Mouse (Mus musculus) erythroid progenitor cell, adult 5-6 weeks (primary cell): ENCODE measurements around the gene Shank2. TPM values are rescaled to one million over a fixed set of nuclear protein-coding genes. Genes with fewer than 3 reads are reported as not detected.

Source experiments
- ATAC-seq: replicated peaks from 2 replicates; pipeline ENCODE4 v1.8.0; 2016; ENCODE audit warnings: moderate number of reproducible peaks, mild to moderate bottlenecking, moderate TSS enrichment, inconsistent platforms; ENCODE audit not compliant: poor library complexity, low FRiP score, severe bottlenecking
- total RNA-seq, 2 experiments: library from RNA; stranded (forward) in 1 of 2; stranded (reverse) in 1 of 2; fragments of 150-400 nt in 1 of 2; fragments of 186-747, 209-891 nt in 1 of 2; gene quantifications; 2 replicates each; pipeline versions ENCODE4 v1.2.3 to v1.2.4; 2015 to 2017; ENCODE audit warnings: low replicate concordance in 2 of 2

The Shank2 gene
- total RNA-seq (2015; ENCODE audit: low replicate concordance) (1.3 TPM in 1 of 2 replicates, not detected in the other), total RNA-seq (2017; ENCODE audit: low replicate concordance) (0.26 TPM in 1 of 2 replicates, not detected in the other)

- no peak for ATAC-seq
Measured at GRCm38 (mm10) chr7:144001628-144002027, at the start of gene Shank2. Gene Shank2, plus strand, starts transcription at chr7:144001928.

- no peak for ATAC-seq
Measured at GRCm38 (mm10) chr7:143952130-143952529, 49.6 kb upstream of the Shank2 start.

- ATAC-seq = 0 out of 2 replicates have a peak, but pooled peaks have one; percentile 36
Measured at GRCm38 (mm10) chr7:143956575-143957295, 45.0 kb upstream of the Shank2 start.

GRCm38 (mm10) chr7:143958030-143958565, 43.6 kb upstream of the Shank2 start:
- no peak for ATAC-seq

GRCm38 (mm10) chr7:143963813-143964212, 37.9 kb upstream of the Shank2 start:
- ATAC-seq = no peak

GRCm38 (mm10) chr7:143966621-143967020, 35.1 kb upstream of the Shank2 start:
- ATAC-seq = no peak

- no peak for ATAC-seq
Measured at GRCm38 (mm10) chr7:143977491-143977830, 24.3 kb upstream of the Shank2 start.

- no peak for ATAC-seq
Measured at GRCm38 (mm10) chr7:143977831-143978682, 23.7 kb upstream of the Shank2 start.

- no peak for ATAC-seq
Measured at GRCm38 (mm10) chr7:143978741-143979371, 22.9 kb upstream of the Shank2 start.

- no peak for ATAC-seq
Measured at GRCm38 (mm10) chr7:143979986-143980385, 21.7 kb upstream of the Shank2 start.

- no peak for ATAC-seq
Measured at GRCm38 (mm10) chr7:143986281-143986680, 15.4 kb upstream of the Shank2 start.

- ATAC-seq = no peak
Measured at GRCm38 (mm10) chr7:143991160-143991559, 10.6 kb upstream of the Shank2 start.

GRCm38 (mm10) chr7:143999073-143999472, 2.7 kb upstream of the Shank2 start:
- no peak for ATAC-seq

GRCm38 (mm10) chr7:144003471-144003870, 1.7 kb downstream of the Shank2 start:
- ATAC-seq = 0 out of 2 replicates have a peak, but pooled peaks have one; percentile 17

- ATAC-seq = no peak
Measured at GRCm38 (mm10) chr7:144008079-144008478, 6.4 kb downstream of the Shank2 start.

GRCm38 (mm10) chr7:144008985-144009384, 7.3 kb downstream of the Shank2 start:
- ATAC-seq = no peak

- ATAC-seq = no peak
Measured at GRCm38 (mm10) chr7:144014485-144014884, 12.8 kb downstream of the Shank2 start.

GRCm38 (mm10) chr7:144021801-144022200, 20.1 kb downstream of the Shank2 start:
- ATAC-seq = no peak

GRCm38 (mm10) chr7:144022682-144023081, 21.0 kb downstream of the Shank2 start:
- no peak for ATAC-seq

GRCm38 (mm10) chr7:144023561-144023960, 21.8 kb downstream of the Shank2 start:
- ATAC-seq = no peak
